Mouse (Mus musculus) neural tube, embryonic 11.5 days (tissue): Measurements from ENCODE around the gene Csrnp1. TPM values are rescaled to one million over a fixed set of nuclear protein-coding genes. Genes with fewer than 3 reads are reported as not detected.

Source experiments
- ATAC-seq: fragments of 200-750 bp; cut with Nextera tagmentation; 2 replicates; pipeline ENCODE4 v1.8.0; 2017; ENCODE audit warnings: moderate number of reproducible peaks, mild to moderate bottlenecking, moderate TSS enrichment, moderate library complexity; ENCODE audit not compliant: insufficient read depth, low FRiP score, low TSS enrichment
- DNase-seq: peaks from one replicate; pipeline ENCODE4 v3.0.0-alpha.2; 2015; ENCODE audit warnings: low spot score
- H3K27ac ChIP-seq: fragments of 300-500 bp; sonication (generic); 2 replicates; pipeline ENCODE4 v1.5.1; 2014; ENCODE audit warnings: low read depth, mild to moderate bottlenecking, low read length
- H3K27me3 ChIP-seq: fragments of 300-500 bp; sonication (generic); 2 replicates; pipeline ENCODE4 v1.6.1; 2014; ENCODE audit warnings: mild to moderate bottlenecking, low read length, mixed read lengths; ENCODE audit not compliant: control insufficient read depth, insufficient read depth
- H3K36me3 ChIP-seq: fragments of 300-500 bp; sonication (generic); 2 replicates; pipeline ENCODE4 v1.6.1; 2014; ENCODE audit warnings: mild to moderate bottlenecking, low read length, moderate library complexity, mixed read lengths; ENCODE audit not compliant: control insufficient read depth, insufficient read depth
- H3K4me1 ChIP-seq: fragments of 300-500 bp; sonication (generic); 2 replicates; pipeline ENCODE4 v1.6.1; 2014; ENCODE audit warnings: low read length, mixed read lengths; ENCODE audit not compliant: control insufficient read depth, insufficient read depth
- H3K4me2 ChIP-seq: fragments of 300-500 bp; sonication (generic); 2 replicates; pipeline ENCODE4 v1.6.1; 2014; ENCODE audit warnings: low read depth, mild to moderate bottlenecking, moderate library complexity
- H3K4me3 ChIP-seq: fragments of 300-500 bp; sonication (generic); 2 replicates; pipeline ENCODE4 v1.5.1; 2014; ENCODE audit warnings: low read depth, low read length
- H3K9ac ChIP-seq: fragments of 300-500 bp; sonication (generic); 2 replicates; pipeline ENCODE4 v1.6.1; 2014; ENCODE audit warnings: mild to moderate bottlenecking, low read length
- H3K9me3 ChIP-seq: fragments of 300-500 bp; sonication (generic); 2 replicates; pipeline ENCODE4 v1.6.1; 2016; ENCODE audit warnings: low read length; ENCODE audit not compliant: control insufficient read depth
- WGBS: fragments of 180-500 bp; shearing (Covaris S2); extraction: QIAGEN DNeasy Blood & Tissue Kit; methylation state at CpG from one replicate; pipeline ENCODE4 v1.1.7; 2014; 5-methylcytosine and 5-hydroxymethylcytosine counted together
- polyA plus RNA-seq: library from polyadenylated mRNA; unstranded; fragments of >200 nt; fragmentation: Nextera tagmentation; extraction: Ambion mirVana; gene quantifications from 2 replicates; pipeline ENCODE4 v1.2.1, GENCODE M21; 2014

Csrnp1 gene
- polyA plus RNA-seq, 1 experiment from 2014 or later: 1.3 TPM

DNA sequence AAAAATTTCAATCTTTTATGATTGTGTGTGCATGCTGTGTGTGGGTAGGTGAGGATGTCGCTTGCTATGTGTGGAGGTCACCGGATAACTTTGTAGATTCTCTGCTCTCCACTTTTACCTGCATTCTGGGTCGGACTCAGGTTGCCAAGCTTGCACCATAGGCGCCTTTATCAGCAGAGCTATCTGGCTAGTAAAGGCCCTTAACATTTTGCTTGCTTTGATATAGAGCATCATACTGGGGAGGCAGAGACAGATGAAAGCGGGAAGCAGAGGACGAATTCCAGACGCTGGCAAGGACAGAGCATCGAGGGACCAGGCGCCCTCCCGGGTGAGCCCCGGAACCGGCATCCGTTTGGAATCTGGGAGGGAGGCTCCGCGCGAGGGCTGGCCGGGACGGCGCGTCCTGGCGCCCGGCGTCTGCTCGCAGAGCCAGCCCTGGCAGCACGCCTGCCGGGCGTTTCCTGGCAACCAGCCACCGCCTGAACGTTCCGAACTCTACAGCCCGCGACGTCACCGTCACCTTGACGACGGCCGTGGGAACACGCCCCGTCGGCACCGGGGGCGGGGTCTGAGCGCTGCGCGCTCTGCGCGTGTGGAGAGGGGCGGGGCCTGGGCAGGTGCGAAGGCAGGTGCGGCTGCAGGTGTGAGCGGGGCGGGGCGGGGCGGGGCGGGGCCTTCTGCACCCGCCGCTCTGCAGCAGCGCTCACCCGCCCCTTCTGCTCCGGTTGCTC, 26.5 kb upstream of the Csrnp1 start:
- WGBS: 2% methylated on average over 53 of the region's 60 CpGs
- Histone ChIP-seq H3K9me3 (no peaks in the 10 kb centered on the region), H3K4me3 (peak overlapping the region; percentile 38), H3K4me2 (peak overlapping the region; percentile 66), H3K27me3 (no peaks in the 10 kb centered on the region), H3K4me1 (peaks cover 2% of the 10 kb centered on the region; the same call in 1 of the 2 replicates), H3K36me3 (no peaks in the 10 kb centered on the region), H3K9ac (peak overlapping the region; percentile 24; the same call in 1 of the 2 replicates), H3K27ac (no peak overlapping the region)
- ATAC-seq: peak; percentile 94
- DNase-seq: peak; percentile 95

DNA sequence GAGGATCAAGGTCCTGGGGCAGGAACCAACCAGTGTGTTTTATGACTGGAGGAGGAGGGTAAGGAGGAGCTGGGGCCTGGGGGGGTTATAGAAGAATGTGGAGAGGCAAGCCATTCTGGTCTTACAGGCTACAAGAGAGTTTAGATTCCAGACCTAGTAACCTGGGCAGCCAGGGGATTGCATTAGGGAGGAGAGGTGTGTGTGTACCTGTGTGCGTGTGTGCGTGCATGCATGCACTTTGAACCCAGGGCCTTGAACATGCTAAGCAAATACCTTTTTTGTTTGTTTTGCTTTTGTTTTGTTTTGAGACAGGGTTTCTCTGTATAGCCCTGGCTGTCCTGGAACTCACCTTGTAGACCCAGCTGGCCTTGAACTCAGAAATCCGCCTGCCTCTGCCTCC, 25.4 kb upstream of the Csrnp1 start:
- no peak overlapping the region for H3K4me3 ChIP-seq

DNA sequence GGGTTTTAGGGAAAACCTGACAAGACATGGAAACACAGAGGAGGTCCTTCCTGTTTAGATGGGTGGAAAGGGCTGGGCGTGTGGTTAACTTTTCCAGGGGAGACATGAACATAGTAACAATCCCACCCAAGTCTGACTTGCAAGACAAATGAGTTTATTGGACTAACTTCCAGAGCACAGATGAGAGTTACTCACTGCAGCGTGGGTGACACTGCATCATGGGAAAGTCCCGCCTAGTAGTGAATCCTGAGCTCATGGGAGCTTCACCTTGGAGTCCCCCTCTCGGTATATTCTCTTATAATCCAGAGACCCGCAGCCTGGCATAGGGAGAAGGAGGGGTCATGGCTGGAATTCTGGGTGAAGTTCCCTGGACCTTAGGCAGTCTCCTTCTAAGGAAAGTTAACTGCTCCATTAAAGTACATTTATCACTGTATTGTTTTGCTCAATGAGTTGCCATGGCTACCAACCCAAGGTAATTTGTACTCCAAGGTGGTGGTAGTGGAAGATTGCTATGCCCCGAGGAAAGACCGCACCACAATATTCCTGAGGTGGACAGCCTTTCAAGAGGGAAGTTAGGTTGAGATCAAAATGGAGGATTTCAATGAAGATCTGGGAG, 24.9 kb upstream of the Csrnp1 start:
- DNase-seq (no peak), ATAC-seq (no peak)
- no peak overlapping the region for H3K4me2 ChIP-seq
- 73% methylated on average over 7 of the region's 7 CpGs for WGBS
- peaks cover 2% of the 10 kb centered on the region; the same call in 1 of the 2 replicates for H3K4me1 ChIP-seq
- no peaks in the 10 kb centered on the region for H3K27me3 ChIP-seq
- no peak overlapping the region for H3K4me3 ChIP-seq
- H3K9ac ChIP-seq: no peak overlapping the region
- no peaks in the 10 kb centered on the region for H3K9me3 ChIP-seq
- H3K27ac ChIP-seq: no peak overlapping the region
- no peaks in the 10 kb centered on the region for H3K36me3 ChIP-seq

More for the DNA sequence above, 25.4 kb upstream of the Csrnp1 start:
- no peak overlapping the region for H3K27ac ChIP-seq
- no peaks in the 10 kb centered on the region for H3K9me3 ChIP-seq
- WGBS: 93% methylated on average over 3 of the region's 3 CpGs
- H3K9ac ChIP-seq: no peak overlapping the region
- no peak for ATAC-seq
- H3K27me3 ChIP-seq: no peaks in the 10 kb centered on the region
- no peak overlapping the region for H3K4me2 ChIP-seq
- no peaks in the 10 kb centered on the region for H3K36me3 ChIP-seq
- H3K4me1 ChIP-seq: peaks cover 2% of the 10 kb centered on the region; the same call in 1 of the 2 replicates
- DNase-seq: no peak

DNA sequence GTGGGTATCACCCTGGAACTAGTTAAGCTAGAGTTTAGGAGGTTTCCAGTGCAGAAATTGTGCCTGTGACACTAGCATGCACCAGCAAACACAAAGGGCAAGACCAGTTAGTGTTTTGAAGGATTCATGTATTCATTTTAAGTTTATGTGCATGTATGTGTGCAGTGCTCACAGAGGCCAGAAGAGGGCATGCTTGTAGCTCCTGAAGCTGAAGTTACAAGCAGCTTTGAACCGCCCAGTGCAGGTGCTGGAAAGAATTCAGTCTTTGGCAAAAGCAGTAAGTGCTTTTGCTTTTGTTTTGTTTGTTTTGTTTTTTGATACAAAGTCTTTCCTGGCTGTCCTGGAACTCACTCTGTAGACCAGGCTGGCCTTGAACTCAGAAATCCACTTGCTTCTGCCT, 23.4 kb upstream of the Csrnp1 start:
- no peak overlapping the region for H3K9ac ChIP-seq
- no peaks in the 10 kb centered on the region for H3K9me3 ChIP-seq
- H3K4me2 ChIP-seq: no peak overlapping the region
- H3K36me3 ChIP-seq: no peaks in the 10 kb centered on the region
- DNase-seq: no peak
- no peaks in the 10 kb centered on the region for H3K27me3 ChIP-seq
- no peak for ATAC-seq
- peaks cover 2% of the 10 kb centered on the region; the same call in 1 of the 2 replicates for H3K4me1 ChIP-seq
- WGBS: 93% methylated on average over 1 of the region's 1 CpGs
- no peak overlapping the region for H3K4me3 ChIP-seq
- no peak overlapping the region for H3K27ac ChIP-seq

DNA sequence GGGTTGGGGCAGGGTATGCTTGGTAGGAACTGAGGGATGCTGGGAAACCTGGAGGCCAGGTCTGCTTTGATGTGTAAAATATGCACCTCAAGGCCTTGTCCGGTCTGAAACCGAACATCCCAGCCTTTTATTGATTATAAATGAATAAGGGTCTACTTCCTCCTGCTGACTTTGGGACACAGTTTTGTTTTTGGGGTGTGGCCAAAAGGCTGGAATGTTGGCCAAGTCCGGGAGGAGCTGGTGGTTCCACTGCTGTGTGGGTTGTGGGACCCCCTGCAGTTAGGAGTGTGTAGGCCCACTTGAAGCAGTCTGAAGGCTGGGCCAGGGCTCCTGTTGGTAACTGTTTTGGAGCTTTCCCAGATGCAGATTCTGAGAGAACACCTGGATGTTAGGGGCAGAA, 21.5 kb upstream of the Csrnp1 start:
- 78% methylated on average over 3 of the region's 3 CpGs for WGBS
- Histone ChIP-seq H3K36me3 (no peaks in the 10 kb centered on the region), H3K4me2 (no peak overlapping the region), H3K27ac (no peak overlapping the region), H3K9ac (no peak overlapping the region), H3K9me3 (no peaks in the 10 kb centered on the region), H3K4me3 (no peak overlapping the region), H3K4me1 (peaks cover 2% of the 10 kb centered on the region; the same call in 1 of the 2 replicates), H3K27me3 (no peaks in the 10 kb centered on the region)
- DNase-seq (no peak), ATAC-seq (no peak)

DNA sequence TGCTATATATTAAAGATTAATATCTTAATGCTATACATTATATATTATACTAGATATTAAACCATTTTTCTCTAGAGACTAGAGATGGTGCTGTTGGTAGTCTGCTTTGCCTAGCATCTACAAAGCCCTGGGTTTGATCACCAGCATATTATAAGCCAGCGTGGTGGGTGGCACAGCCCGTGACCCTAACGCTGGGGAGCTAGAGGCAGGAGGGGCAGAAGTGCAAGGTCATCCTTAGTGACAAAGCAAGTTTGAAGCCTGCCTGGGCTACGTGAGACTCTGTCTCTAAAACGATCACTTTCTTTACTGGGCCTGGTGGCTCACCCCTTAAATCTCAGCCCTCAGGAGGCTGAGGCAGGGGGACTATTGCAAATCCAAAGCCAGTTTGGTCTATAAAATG, 18.4 kb upstream of the Csrnp1 start:
- H3K27ac ChIP-seq: no peak overlapping the region
- ATAC-seq: no peak
- WGBS: 73% methylated on average over 5 of the region's 5 CpGs
- DNase-seq: no peak
- H3K4me3 ChIP-seq: no peak overlapping the region
- H3K9ac ChIP-seq: no peak overlapping the region
- H3K9me3 ChIP-seq: no peaks in the 10 kb centered on the region
- H3K4me2 ChIP-seq: no peak overlapping the region
- no peaks in the 10 kb centered on the region for H3K27me3 ChIP-seq
- H3K36me3 ChIP-seq: no peaks in the 10 kb centered on the region
- no peaks in the 10 kb centered on the region for H3K4me1 ChIP-seq

DNA sequence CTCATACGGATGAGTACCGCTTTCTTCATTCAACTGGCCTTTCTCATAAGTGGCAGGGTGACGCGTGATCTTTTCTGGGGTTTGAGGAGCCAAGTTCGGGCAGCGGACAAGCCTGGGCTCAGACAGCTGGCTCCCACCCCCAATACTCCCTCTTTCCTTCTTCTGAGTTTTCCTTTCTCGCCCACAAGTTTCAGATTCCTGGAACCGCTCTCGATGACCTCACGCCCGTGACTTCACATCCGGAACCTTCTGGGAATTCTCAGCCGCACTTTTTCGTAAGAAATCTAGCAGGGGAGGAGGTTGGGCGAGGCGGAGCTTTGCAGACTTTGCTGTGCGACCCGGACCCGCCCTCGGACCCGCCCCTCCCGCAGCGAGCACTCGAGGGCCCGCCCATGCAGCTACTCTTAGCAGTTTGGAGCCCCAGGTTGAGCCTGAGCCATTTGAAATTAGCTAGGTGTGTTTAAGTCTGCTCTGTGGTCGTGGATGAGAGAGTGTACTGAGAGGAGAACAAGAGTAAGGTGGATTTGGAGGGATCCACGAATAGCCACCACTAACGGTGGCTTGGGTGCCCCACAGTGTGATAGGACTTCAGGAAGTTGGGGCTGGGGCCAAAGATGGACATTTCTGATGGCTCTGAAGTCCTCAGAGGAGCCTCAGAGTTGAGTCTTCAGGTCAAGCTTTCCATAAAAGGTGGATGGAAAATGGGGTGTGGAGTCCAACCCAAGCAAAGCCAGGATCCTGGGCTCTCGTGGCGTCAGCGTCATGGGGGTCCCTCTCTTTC, 17.7 kb upstream of the Csrnp1 start:
- ATAC-seq: peak; percentile 75; the same call in 1 of the 2 replicates
- peak overlapping the region; percentile 35 for H3K4me3 ChIP-seq
- no peaks in the 10 kb centered on the region for H3K27me3 ChIP-seq
- DNase-seq: peak; percentile 77
- no peaks in the 10 kb centered on the region for H3K4me1 ChIP-seq
- WGBS: 10% methylated on average over 31 of the region's 31 CpGs
- no peaks in the 10 kb centered on the region for H3K36me3 ChIP-seq
- H3K9me3 ChIP-seq: no peaks in the 10 kb centered on the region
- no peak overlapping the region for H3K27ac ChIP-seq
- peak overlapping the region; percentile 54 for H3K4me2 ChIP-seq
- H3K9ac ChIP-seq: peak overlapping the region; percentile 41

DNA sequence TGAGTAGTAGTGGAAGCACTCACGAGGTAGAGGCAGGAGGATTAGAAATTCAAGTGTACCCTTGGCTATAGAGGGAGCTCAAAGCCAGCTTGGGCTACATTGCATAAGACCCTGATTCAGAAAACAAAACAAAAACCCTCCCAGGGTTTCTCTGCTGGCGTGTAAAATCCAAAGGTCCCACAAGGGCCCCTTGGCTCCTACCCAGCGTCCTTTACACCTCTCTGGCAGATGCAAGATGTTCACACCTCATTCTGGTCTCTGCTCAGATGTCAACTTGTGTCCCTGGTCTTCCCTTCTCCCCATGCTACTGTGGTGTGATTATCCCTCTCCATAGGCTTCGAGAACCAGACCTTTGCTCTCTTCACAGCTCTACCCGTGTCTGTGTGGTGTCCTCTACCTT, 16.3 kb upstream of the Csrnp1 start:
- Histone ChIP-seq H3K4me1 (no peaks in the 10 kb centered on the region), H3K27ac (no peak overlapping the region), H3K9me3 (no peaks in the 10 kb centered on the region), H3K9ac (no peak overlapping the region), H3K4me2 (no peak overlapping the region), H3K27me3 (no peaks in the 10 kb centered on the region), H3K36me3 (no peaks in the 10 kb centered on the region), H3K4me3 (no peak overlapping the region)
- 74% methylated on average over 5 of the region's 5 CpGs for WGBS
- ATAC-seq: no peak
- DNase-seq: no peak
